Mouse (Mus musculus): ENCODE measurements around the gene Tspan13. TPM values are rescaled to one million over a fixed set of nuclear protein-coding genes. Genes with fewer than 3 reads are reported as not detected.

The Tspan13 gene
- polyA plus RNA-seq, 1 experiment from 2014 or later = 454 TPM

GRCm38 (mm10) chr12:36065911-36066310 lies 23.6 kb upstream of the Tspan13 start:
- Histone ChIP-seq H3K4me2 (ENCODE audit: low read depth, low read length) (no peak overlapping the region), H3K9me3 (ENCODE audit: control insufficient read depth, low read length) (no peaks in the 10 kb centered on the region), H3K36me3 (ENCODE audit: control insufficient read depth, insufficient read depth, low read length) (no peaks in the 10 kb centered on the region), H3K9ac (replicated peaks; ENCODE audit: low read depth, low read length) (no peak overlapping the region), H3K4me1 (ENCODE audit: control insufficient read depth, insufficient read depth, low read length) (no peaks in the 10 kb centered on the region), H3K27ac (ENCODE audit: low read depth, low read length) (no peak overlapping the region), H3K27me3 (ENCODE audit: control insufficient read depth, insufficient read depth, low read length) (no peaks in the 10 kb centered on the region), H3K4me3 (ENCODE audit: low read depth, low read length) (no peak overlapping the region)
- ATAC-seq (ENCODE audit: low read depth) = no peak
- WGBS = 48% methylated on average over 1 of the region's 1 CpGs

DNA sequence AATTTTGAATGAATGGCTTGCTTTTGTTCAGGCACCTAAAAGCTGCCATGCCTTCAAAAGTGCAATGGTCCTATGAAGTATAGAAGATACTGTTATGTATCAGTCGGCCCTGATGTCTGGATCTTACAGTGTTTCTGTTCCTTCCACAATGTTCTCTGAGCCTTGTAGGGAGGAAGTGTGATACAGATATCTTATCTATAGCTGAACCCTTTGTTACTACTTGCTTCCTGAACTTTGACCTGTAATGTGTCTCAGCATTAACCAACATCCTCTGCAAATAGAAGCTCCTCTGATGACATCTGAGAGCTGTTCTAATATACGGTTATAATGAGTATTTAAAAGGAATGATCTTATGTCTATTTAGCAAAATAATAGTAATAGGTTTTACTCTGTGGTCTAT lies 15.4 kb upstream of the Tspan13 start:
- ATAC-seq (ENCODE audit: low read depth) = no peak
- Histone ChIP-seq H3K9me3 (ENCODE audit: control insufficient read depth, low read length) (no peaks in the 10 kb centered on the region), H3K4me3 (ENCODE audit: low read depth, low read length) (no peak overlapping the region), H3K9ac (replicated peaks; ENCODE audit: low read depth, low read length) (no peak overlapping the region), H3K27me3 (ENCODE audit: control insufficient read depth, insufficient read depth, low read length) (no peaks in the 10 kb centered on the region), H3K36me3 (ENCODE audit: control insufficient read depth, insufficient read depth, low read length) (no peaks in the 10 kb centered on the region), H3K4me2 (ENCODE audit: low read depth, low read length) (no peak overlapping the region), H3K27ac (ENCODE audit: low read depth, low read length) (no peak overlapping the region), H3K4me1 (ENCODE audit: control insufficient read depth, insufficient read depth, low read length) (no peaks in the 10 kb centered on the region)
- WGBS = 88% methylated on average over 2 of the region's 2 CpGs

- Histone ChIP-seq H3K4me3 (ENCODE audit: low read depth, low read length) (no peak overlapping the region), H3K4me1 (ENCODE audit: control insufficient read depth, insufficient read depth, low read length) (no peaks in the 10 kb centered on the region), H3K9me3 (ENCODE audit: control insufficient read depth, low read length) (no peaks in the 10 kb centered on the region), H3K27me3 (ENCODE audit: control insufficient read depth, insufficient read depth, low read length) (no peaks in the 10 kb centered on the region), H3K27ac (ENCODE audit: low read depth, low read length) (no peak overlapping the region), H3K36me3 (ENCODE audit: control insufficient read depth, insufficient read depth, low read length) (no peaks in the 10 kb centered on the region), H3K9ac (replicated peaks; ENCODE audit: low read depth, low read length) (no peak overlapping the region), H3K4me2 (ENCODE audit: low read depth, low read length) (no peak overlapping the region)
- ATAC-seq (ENCODE audit: low read depth) = no peak
- WGBS = 88% methylated on average over 1 of the region's 1 CpGs
Measured at GRCm38 (mm10) chr12:36050276-36050675, 8.0 kb upstream of the Tspan13 start.

DNA sequence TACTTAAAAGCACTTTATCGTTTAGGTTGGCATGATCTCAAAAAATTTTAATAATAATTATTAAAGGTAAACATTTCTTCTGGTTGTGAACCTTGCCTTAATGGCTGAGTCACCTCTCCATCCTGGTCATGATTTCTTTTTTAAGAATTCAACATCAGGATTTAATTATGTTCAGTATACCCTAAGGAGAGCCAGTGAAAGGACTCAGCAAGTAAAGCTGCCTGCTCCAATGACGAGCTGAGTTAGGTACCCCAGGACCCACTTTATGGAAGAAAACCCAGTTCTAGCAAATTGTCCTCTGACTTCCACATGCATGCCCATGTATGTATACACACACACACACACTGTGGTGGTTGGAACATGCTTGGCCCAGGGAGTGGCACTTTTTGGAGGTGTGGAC lies 5.3 kb upstream of the Tspan13 start:
- no peak overlapping the region for H3K9ac ChIP-seq (replicated peaks; ENCODE audit: low read depth, low read length)
- H3K27me3 ChIP-seq (ENCODE audit: control insufficient read depth, insufficient read depth, low read length) = no peaks in the 10 kb centered on the region
- no peaks in the 10 kb centered on the region for H3K9me3 ChIP-seq (ENCODE audit: control insufficient read depth, low read length)
- ATAC-seq (ENCODE audit: low read depth) = no peak
- 87% methylated on average over 2 of the region's 2 CpGs for WGBS
- H3K36me3 ChIP-seq (ENCODE audit: control insufficient read depth, insufficient read depth, low read length) = no peaks in the 10 kb centered on the region
- no peak overlapping the region for H3K4me2 ChIP-seq (ENCODE audit: low read depth, low read length)
- H3K27ac ChIP-seq (ENCODE audit: low read depth, low read length) = no peak overlapping the region
- H3K4me3 ChIP-seq (ENCODE audit: low read depth, low read length) = no peak overlapping the region
- H3K4me1 ChIP-seq (ENCODE audit: control insufficient read depth, insufficient read depth, low read length) = no peaks in the 10 kb centered on the region

GRCm38 (mm10) chr12:36046196-36046595 lies 3.9 kb upstream of the Tspan13 start:
- H3K4me3 ChIP-seq (ENCODE audit: low read depth, low read length) = no peak overlapping the region
- H3K4me2 ChIP-seq (ENCODE audit: low read depth, low read length) = no peak overlapping the region
- no peak for ATAC-seq (ENCODE audit: low read depth)
- H3K27ac ChIP-seq (ENCODE audit: low read depth, low read length) = no peak overlapping the region
- 58% methylated on average over 5 of the region's 5 CpGs for WGBS
- no peak overlapping the region for H3K9ac ChIP-seq (replicated peaks; ENCODE audit: low read depth, low read length)
- no peaks in the 10 kb centered on the region; the same call in 1 of the 2 replicates for H3K4me1 ChIP-seq (ENCODE audit: control insufficient read depth, insufficient read depth, low read length)
- H3K9me3 ChIP-seq (ENCODE audit: control insufficient read depth, low read length) = no peaks in the 10 kb centered on the region
- H3K36me3 ChIP-seq (ENCODE audit: control insufficient read depth, insufficient read depth, low read length) = no peaks in the 10 kb centered on the region
- H3K27me3 ChIP-seq (ENCODE audit: control insufficient read depth, insufficient read depth, low read length) = no peaks in the 10 kb centered on the region

- no peak for ATAC-seq (ENCODE audit: low read depth)
- H3K4me2 ChIP-seq (ENCODE audit: low read depth, low read length) = no peak overlapping the region
- 91% methylated on average over 2 of the region's 2 CpGs for WGBS
Measured at GRCm38 (mm10) chr12:36044691-36045090, 2.4 kb upstream of the Tspan13 start.

GRCm38 (mm10) chr12:36041703-36042347 lies 475 bp downstream of the Tspan13 start:
- Histone ChIP-seq H3K4me1 (ENCODE audit: control insufficient read depth, insufficient read depth, low read length) (peaks cover 5% of the 10 kb centered on the region), H3K9me3 (ENCODE audit: control insufficient read depth, low read length) (no peaks in the 10 kb centered on the region), H3K27ac (ENCODE audit: low read depth, low read length) (peak overlapping the region; percentile 93), H3K36me3 (ENCODE audit: control insufficient read depth, insufficient read depth, low read length) (no peaks in the 10 kb centered on the region), H3K27me3 (ENCODE audit: control insufficient read depth, insufficient read depth, low read length) (no peaks in the 10 kb centered on the region), H3K9ac (replicated peaks; ENCODE audit: low read depth, low read length) (peak overlapping the region; percentile 100), H3K4me3 (ENCODE audit: low read depth, low read length) (peak overlapping the region; percentile 96), H3K4me2 (ENCODE audit: low read depth, low read length) (peak overlapping the region; percentile 76)
- WGBS = under 1% methylated on average over 38 of the region's 50 CpGs
- ATAC-seq (ENCODE audit: low read depth) = peak; percentile 84

More at GRCm38 (mm10) chr12:36044691-36045090, 2.4 kb upstream of the Tspan13 start:
- peaks cover 5% of the 10 kb centered on the region for H3K4me1 ChIP-seq (ENCODE audit: control insufficient read depth, insufficient read depth, low read length)
- H3K9me3 ChIP-seq (ENCODE audit: control insufficient read depth, low read length) = no peaks in the 10 kb centered on the region
- no peak overlapping the region for H3K9ac ChIP-seq (replicated peaks; ENCODE audit: low read depth, low read length)
- H3K27ac ChIP-seq (ENCODE audit: low read depth, low read length) = no peak overlapping the region
- no peaks in the 10 kb centered on the region for H3K36me3 ChIP-seq (ENCODE audit: control insufficient read depth, insufficient read depth, low read length)
- no peaks in the 10 kb centered on the region for H3K27me3 ChIP-seq (ENCODE audit: control insufficient read depth, insufficient read depth, low read length)
- H3K4me3 ChIP-seq (ENCODE audit: low read depth, low read length) = no peak overlapping the region

DNA sequence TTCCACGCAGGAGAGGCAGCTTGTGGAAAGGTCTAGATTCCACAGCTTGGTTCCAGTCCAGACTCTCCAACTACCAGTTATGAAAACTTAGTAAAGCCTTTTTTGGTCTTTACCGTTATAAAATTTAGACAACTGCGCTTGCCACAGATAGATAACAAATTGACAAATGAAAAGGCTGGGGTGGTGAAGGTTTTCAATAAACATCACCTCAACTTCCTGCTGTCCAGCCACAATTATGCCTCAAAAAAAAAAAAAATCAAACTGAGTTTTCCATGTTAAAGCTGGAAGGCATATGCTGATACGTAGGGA lies 1.1 kb downstream of the Tspan13 start:
- Histone ChIP-seq H3K9ac (replicated peaks; ENCODE audit: low read depth, low read length) (peak overlapping the region; percentile 100), H3K36me3 (ENCODE audit: control insufficient read depth, insufficient read depth, low read length) (no peaks in the 10 kb centered on the region), H3K9me3 (ENCODE audit: control insufficient read depth, low read length) (no peaks in the 10 kb centered on the region), H3K27me3 (ENCODE audit: control insufficient read depth, insufficient read depth, low read length) (no peaks in the 10 kb centered on the region), H3K27ac (ENCODE audit: low read depth, low read length) (no peak overlapping the region), H3K4me1 (ENCODE audit: control insufficient read depth, insufficient read depth, low read length) (peaks cover 5% of the 10 kb centered on the region), H3K4me3 (ENCODE audit: low read depth, low read length) (peak overlapping the region; percentile 96), H3K4me2 (ENCODE audit: low read depth, low read length) (peak overlapping the region; percentile 76)
- WGBS = 35% methylated on average over 4 of the region's 4 CpGs
- ATAC-seq (ENCODE audit: low read depth) = no peak

- no peaks in the 10 kb centered on the region for H3K9me3 ChIP-seq (ENCODE audit: control insufficient read depth, low read length)
- H3K4me2 ChIP-seq (ENCODE audit: low read depth, low read length) = peak overlapping the region; percentile 76
- WGBS = 53% methylated on average over 10 of the region's 10 CpGs
- H3K9ac ChIP-seq (replicated peaks; ENCODE audit: low read depth, low read length) = peak overlapping the region; percentile 100
- peak overlapping the region; percentile 18; the same call in 1 of the 2 replicates for H3K27ac ChIP-seq (ENCODE audit: low read depth, low read length)
- H3K4me1 ChIP-seq (ENCODE audit: control insufficient read depth, insufficient read depth, low read length) = peaks cover 5% of the 10 kb centered on the region
- peak overlapping the region; percentile 96 for H3K4me3 ChIP-seq (ENCODE audit: low read depth, low read length)
- no peaks in the 10 kb centered on the region for H3K27me3 ChIP-seq (ENCODE audit: control insufficient read depth, insufficient read depth, low read length)
- no peak for ATAC-seq (ENCODE audit: low read depth)
- H3K36me3 ChIP-seq (ENCODE audit: control insufficient read depth, insufficient read depth, low read length) = no peaks in the 10 kb centered on the region
Measured at GRCm38 (mm10) chr12:36040571-36041280, 1.6 kb downstream of the Tspan13 start.

Data from neural tube, embryonic 14.5 days (tissue).